Mouse (Mus musculus) T-helper 17 cell (primary cell): ENCODE measurements around the gene Spam1.

Experiments
- in situ Hi-C, 2 experiments: fragments of 300-600 bp; cut with MboI, MseI; formaldehyde crosslinking; loops; 1 replicate in 1 of 2; 2 replicates in 1 of 2; pipeline ENCODE4 v1.15.1; 2025; ENCODE audit warnings: high pct_unique_total_duplicates in 2 of 2

The Spam1 gene

DNA sequence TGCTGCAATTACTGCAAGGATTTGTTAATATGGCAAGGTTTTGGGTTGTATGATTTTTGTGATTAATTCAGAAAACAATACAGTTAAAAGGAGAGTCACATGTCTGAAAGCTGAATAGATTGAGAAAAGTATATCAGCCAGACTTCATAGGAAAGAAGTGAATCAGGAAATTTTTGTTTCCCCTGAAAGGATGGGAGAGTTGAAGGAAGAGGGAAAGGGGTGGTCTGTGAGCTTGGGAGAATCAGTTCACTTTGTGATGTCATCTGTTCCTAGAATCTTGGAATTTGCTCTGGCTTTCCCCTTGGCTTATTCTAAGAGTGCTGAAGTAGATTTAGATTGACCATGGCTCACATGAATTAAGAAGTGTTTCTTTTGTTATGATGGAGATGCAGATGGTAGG is at the start of gene Spam1:
Spam1 (plus strand) TSS at position 301 of the 400 bp plus-strand sequence.
- in situ Hi-C loops, result no loop called here

DNA sequence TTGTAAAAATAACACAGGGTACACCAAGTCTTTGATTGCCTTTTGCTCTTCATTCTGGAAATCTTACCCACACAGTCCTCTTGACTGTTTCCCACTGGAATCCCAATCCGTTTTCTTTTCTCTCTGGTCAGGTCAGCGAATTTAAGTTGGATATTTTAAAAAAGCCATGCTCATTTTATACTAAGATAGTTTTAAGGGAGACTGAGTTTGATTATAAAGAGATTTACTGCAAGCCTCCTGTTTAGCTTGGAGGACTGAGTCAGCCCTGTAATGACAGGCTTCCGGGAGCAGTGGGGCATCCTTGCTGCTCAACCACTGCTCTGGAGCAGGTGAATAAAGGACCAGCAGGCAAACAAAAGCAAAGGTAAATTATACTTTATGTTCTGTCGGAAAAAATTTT is 43.0 kb upstream of the Spam1 start, which contains the start of gene Hyal4:
Hyal4 (plus strand) TSS at position 301 of the 400 bp plus-strand sequence.
- in situ Hi-C loops, result no loop called here

DNA sequence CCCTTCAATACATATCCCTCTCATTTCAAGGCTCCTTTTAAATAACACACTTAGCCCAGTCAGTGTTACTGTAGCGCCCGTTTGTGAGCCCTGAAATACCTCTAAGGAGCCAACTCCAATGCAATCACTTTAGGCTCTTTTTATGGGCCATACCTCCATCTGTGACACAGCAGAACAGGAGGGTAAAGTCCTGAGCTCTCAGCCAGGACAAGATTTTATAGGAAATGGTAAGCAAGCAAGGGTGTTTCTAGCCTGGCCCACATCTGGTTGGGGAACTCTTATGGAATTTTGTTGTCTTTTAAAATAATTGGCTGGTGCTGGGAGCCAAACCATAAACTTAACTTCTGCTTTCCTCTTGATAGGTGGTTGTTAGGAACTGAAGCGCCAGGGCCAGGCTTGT is 31.7 kb upstream of the Spam1 start:
- in situ Hi-C loops, result no loop called here

DNA sequence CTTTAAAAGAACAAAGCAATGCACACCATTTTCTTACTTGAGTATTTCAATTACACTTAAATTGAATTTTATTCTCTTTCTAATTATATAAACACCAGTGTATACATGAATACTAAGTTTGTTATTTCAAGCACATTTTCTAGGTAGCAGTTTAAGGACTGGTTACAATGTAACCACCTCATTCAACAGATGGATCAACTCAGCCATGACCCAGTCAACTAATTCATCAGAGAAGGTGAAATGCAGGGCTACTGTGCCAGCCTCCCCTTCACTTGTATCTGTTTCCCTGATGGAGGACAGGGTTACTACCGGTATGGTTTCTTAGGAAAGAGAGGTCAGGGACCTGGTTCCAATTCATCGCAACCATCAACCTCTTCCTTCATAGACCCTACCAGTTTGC is 24.7 kb upstream of the Spam1 start:
- in situ Hi-C loops, result no loop called here

DNA sequence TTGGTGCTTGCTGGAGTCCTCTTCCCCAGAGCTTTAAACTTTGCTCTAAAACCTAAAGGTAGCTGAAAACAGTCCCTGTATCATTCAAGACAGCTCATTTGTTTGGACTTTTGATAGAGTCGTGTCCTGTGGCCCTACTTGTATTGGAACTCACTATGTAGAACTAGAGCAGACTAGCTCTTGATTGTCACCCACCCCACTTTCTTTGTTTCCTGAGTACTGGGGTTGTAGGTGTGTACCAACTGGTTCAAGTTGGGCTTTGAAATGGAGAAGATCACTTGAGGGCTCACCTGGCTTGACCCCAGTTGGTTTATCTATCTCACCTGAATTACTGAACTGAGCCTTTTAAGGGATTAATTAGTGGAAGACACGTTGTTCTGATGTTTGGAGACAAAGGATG is 11.8 kb upstream of the Spam1 start:
- in situ Hi-C loops, result no loop called here

DNA sequence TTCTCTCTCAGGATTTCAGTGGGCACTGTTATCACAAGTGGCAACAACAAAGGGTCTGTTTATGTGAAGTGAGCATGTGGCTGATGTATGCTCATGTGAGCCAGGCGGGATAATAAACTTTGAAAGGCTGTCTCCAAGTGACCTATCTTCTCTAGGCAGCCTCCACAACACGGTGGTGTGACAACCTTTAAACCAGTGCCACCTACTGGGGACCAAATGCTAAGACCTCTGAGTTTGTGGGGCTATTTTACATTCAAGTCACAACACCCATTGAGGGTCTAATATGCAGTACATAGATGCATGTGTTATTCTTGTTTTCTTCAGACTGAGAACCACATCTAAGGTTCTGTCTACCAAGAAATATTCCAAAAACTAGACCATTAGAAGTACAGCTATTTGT is 31.1 kb downstream of the Spam1 start:
- in situ Hi-C loops, result no loop called here
